Mouse (Mus musculus) brown adipose tissue, adult 24 weeks (tissue): Measurements from ENCODE around the gene Mospd1. TPM values are rescaled to one million over a fixed set of nuclear protein-coding genes. Genes with fewer than 3 reads are reported as not detected.

Experiments
- H3K27ac ChIP-seq: fragments of 200-500 bp; replicated peaks from 2 replicates; pipeline ENCODE4 v1.5.1; 2012; ENCODE audit warnings: low read depth, mild to moderate bottlenecking, low read length
- H3K4me1 ChIP-seq: fragments of 200-500 bp; 2 replicates; pipeline ENCODE4 v1.6.1; 2012; ENCODE audit warnings: low read length, mixed read lengths; ENCODE audit not compliant: control insufficient read depth, insufficient read depth, insufficient read length
- H3K4me3 ChIP-seq: fragments of 200-500 bp; 2 replicates; pipeline ENCODE4 v1.5.1; 2012; ENCODE audit warnings: low read depth, mild to moderate bottlenecking, low read length, moderate library complexity; ENCODE audit not compliant: insufficient read depth
- polyA plus RNA-seq: library from polyadenylated mRNA; stranded (reverse); fragments of >200 nt; gene quantifications from 2 replicates; pipeline ENCODE4 v1.2.4, GENCODE M21; 2012; ENCODE audit not compliant: missing spikeins, insufficient read depth, insufficient read length

Mospd1 gene
- polyA plus RNA-seq = 35.4 and 38.9 TPM in 2 replicates

DNA sequence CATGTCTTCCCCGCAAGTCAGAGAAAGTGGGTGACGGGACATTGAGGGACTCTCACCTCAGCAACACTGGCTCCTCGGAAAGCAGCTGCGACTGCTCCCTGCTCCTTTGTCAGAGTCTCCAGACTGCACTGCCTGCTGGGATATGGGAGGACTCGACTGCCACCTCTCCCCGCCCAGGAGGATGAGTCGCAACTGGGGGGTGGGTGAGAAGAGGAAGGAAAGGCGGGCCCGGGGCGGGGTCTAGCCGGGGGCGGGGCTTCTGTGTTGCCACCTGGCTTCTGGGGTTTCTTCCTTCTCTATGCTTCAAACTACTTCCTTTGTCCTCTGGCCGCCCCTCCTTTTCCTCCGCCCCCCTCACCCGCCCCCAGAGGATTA is at the start of gene Mospd1:
Gene Mospd1 (minus strand): TSS at position 137 of the 375 bp plus-strand sequence.
- peak within 1 kb of the TSS; percentile 75 for H3K4me3 ChIP-seq
- H3K27ac ChIP-seq = peak within 1 kb of the TSS; percentile 69
- H3K4me1 ChIP-seq = no peaks in the 10 kb centered on the region

DNA sequence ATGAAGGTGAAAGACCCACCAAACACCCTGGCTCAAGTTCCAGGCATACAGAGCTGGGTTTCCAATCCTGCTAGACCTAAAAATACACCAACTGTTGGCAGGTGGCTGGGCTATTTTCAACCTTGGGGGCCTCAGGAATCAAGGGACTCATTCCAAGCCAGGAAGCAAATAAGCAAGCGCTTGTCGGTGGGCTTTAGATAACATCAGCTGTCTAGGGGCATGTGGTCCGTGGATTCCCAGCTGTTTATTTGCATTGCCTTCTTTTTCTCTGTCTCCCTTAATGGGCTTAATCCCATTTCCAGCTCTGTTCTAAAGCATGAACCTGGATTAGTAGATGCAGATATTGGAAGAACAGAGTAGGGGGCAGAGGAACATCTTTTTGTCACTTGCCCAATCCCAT is 16.1 kb upstream of the Mospd1 start:
- Histone ChIP-seq H3K27ac (no peak overlapping the region), H3K4me1 (no peaks in the 10 kb centered on the region), H3K4me3 (no peak overlapping the region)

DNA sequence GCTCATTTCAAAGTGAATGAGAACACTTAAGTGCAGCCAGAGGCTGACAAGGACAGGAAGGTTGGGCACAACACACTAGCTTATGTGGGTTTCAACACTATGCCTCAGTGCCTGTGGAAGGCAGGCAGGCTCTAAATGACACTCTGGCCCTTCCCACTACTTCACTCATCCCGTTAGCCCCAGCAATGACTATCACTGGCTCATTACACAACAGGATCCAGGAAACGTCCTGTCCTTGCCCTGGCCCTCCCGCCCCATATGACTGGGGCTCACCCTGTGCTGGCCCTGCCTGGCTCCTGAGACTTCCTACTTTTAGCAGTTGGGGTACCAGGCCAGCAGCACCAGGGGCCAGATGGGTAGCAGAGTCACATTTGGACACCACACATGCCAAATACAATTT is 12.8 kb upstream of the Mospd1 start:
- H3K4me1 ChIP-seq = no peaks in the 10 kb centered on the region
- no peak overlapping the region for H3K27ac ChIP-seq
- H3K4me3 ChIP-seq = no peak overlapping the region

GRCm38 (mm10) chrX:53369534-53370365 is 552 bp downstream of the Mospd1 start:
- H3K4me1 ChIP-seq = no peaks in the 10 kb centered on the region
- H3K4me3 ChIP-seq = peak overlapping the region; percentile 75
- peak overlapping the region; percentile 69 for H3K27ac ChIP-seq

- Histone ChIP-seq H3K4me1 (no peaks in the 10 kb centered on the region), H3K27ac (no peak overlapping the region), H3K4me3 (no peak overlapping the region)
These were observed 5.5 kb downstream of the Mospd1 start for GRCm38 (mm10) chrX:53364668-53365383.

- Histone ChIP-seq H3K4me3 (no peak overlapping the region), H3K4me1 (no peaks in the 10 kb centered on the region), H3K27ac (no peak overlapping the region)
These were observed 21.9 kb downstream of the Mospd1 start for GRCm38 (mm10) chrX:53348374-53348773.

- Histone ChIP-seq H3K27ac (no peak overlapping the region), H3K4me3 (no peak overlapping the region)
These were observed 28.8 kb downstream of the Mospd1 start for GRCm38 (mm10) chrX:53341531-53341930.

GRCm38 (mm10) chrX:53337355-53337754 is 32.9 kb downstream of the Mospd1 start:
- H3K4me1 ChIP-seq = no peaks in the 10 kb centered on the region
- no peak overlapping the region for H3K27ac ChIP-seq
- H3K4me3 ChIP-seq = no peak overlapping the region

More at GRCm38 (mm10) chrX:53341531-53341930, 28.8 kb downstream of the Mospd1 start:
- no peaks in the 10 kb centered on the region for H3K4me1 ChIP-seq

DNA sequence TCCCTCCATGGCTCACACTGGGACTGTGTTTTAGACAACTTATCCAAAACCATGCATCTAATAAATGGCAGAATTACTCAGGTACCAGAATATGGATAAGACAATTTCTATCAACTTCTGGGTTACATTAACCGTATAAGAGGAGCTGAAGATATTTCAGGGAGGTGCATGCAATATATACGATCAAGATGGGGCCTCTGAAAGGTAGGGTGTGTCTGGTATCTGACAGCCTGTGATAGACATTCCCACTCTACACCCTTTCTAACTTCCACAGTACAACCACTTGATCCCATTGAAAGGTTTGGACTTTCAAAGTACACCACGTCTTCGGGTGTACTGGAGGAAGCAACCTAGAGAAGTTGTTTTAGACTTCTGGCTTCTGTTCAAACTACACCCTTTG is 39.9 kb downstream of the Mospd1 start:
- Histone ChIP-seq H3K4me3 (no peak overlapping the region), H3K27ac (no peak overlapping the region), H3K4me1 (no peaks in the 10 kb centered on the region)

DNA sequence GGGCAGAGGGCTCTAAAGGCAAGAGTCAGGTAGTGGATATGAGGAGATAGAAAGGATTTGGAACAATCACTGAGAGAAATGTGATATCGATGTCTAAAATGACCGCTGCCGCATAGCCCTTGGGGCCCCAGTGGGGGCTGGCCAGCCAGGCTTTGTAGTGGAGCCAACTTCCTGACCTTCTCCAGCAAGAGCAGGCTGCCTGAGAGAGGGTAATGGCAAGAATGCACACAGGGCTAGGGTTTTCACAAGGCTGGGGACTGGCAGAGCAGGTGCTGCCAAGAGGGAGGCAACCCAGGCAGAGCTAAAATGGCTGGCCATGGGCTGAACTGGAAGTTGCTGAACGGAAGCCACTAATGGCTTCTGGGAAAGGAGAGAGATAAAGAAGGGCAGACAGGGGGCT is 49.2 kb downstream of the Mospd1 start:
- Histone ChIP-seq H3K4me1 (peaks cover 5% of the 10 kb centered on the region; the same call in 1 of the 2 replicates), H3K27ac (no peak overlapping the region; the same call in 1 of the 2 replicates), H3K4me3 (no peak overlapping the region)

DNA sequence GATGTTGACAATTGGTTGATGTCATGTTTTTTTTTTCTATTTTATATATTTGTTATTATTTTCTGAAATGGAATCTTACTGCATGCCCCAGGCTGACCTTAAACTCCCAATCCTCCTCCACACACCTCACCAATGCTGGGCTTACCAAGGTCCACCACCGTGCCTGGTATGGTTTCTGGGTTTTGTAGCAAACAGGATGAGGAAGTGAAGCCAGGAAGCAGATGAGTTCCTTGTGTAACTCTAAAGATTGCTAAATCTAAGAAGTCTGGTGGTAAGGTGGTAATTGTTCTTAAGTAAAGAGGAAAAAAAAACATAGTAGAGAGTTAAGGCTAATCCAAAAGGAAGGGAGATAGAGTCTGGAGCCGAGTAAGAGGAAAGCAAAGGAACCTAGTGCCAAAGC is 49.7 kb downstream of the Mospd1 start:
- Histone ChIP-seq H3K4me1 (peaks cover 5% of the 10 kb centered on the region; the same call in 1 of the 2 replicates), H3K27ac (no peak overlapping the region), H3K4me3 (no peak overlapping the region)

Other genes with a start within 250 kb of the Mospd1 start
- gene Plac1, start 130.4 kb downstream of the Mospd1 start, polyA plus RNA-seq = not detected in 2 replicates
- gene Fam122b, start 100.7 kb downstream of the Mospd1 start, polyA plus RNA-seq = 2.2 and 3.8 TPM in 2 replicates
- not detected in 2 replicates for gene Fam122c, start 97.1 kb downstream of the Mospd1 start, polyA plus RNA-seq
- gene Etd, start 64.4 kb upstream of the Mospd1 start, polyA plus RNA-seq = not detected in 2 replicates
- gene Rtl8c, start 237.5 kb upstream of the Mospd1 start, polyA plus RNA-seq = 7.7 and 10.1 TPM in 2 replicates
- not detected in 2 replicates for gene Gm14597, start 238.5 kb upstream of the Mospd1 start, polyA plus RNA-seq